Mouse (Mus musculus) forebrain, embryonic 10.5 days (tissue): ENCODE data around the gene Habp4. TPM values are rescaled to one million over a fixed set of nuclear protein-coding genes. Genes with fewer than 3 reads are reported as not detected.

Experiments used
- DNase-seq: peaks from one replicate; pipeline ENCODE4 v3.0.0-alpha.2; 2017; ENCODE audit warnings: low spot score; ENCODE audit errors: extremely low spot score
- H3K27ac ChIP-seq: fragments of 300-500 bp; sonication (generic); 2 replicates; pipeline ENCODE4 v1.5.1; 2016; ENCODE audit warnings: mild to moderate bottlenecking
- H3K27me3 ChIP-seq: fragments of 300-500 bp; sonication (generic); 2 replicates; pipeline ENCODE4 v1.6.1; 2016; ENCODE audit warnings: mild to moderate bottlenecking; ENCODE audit not compliant: poor library complexity, severe bottlenecking
- H3K36me3 ChIP-seq: fragments of 300-500 bp; sonication (generic); replicated peaks from 2 replicates; pipeline ENCODE4 v1.6.1; 2016; ENCODE audit warnings: mild to moderate bottlenecking, moderate library complexity
- H3K4me1 ChIP-seq: fragments of 300-500 bp; sonication (generic); 2 replicates; pipeline ENCODE4 v1.6.1; 2016
- H3K4me3 ChIP-seq: fragments of 300-500 bp; sonication (generic); 2 replicates; pipeline ENCODE4 v1.5.1; 2016; ENCODE audit warnings: mild to moderate bottlenecking, moderate library complexity
- H3K9me3 ChIP-seq: fragments of 300-500 bp; sonication (generic); 2 replicates; pipeline ENCODE4 v1.6.1; 2016; ENCODE audit warnings: mild to moderate bottlenecking, moderate library complexity
- WGBS: fragments of 180-500 bp; shearing (Covaris S2); methylation state at CpG from one replicate; pipeline ENCODE4 v1.1.7; 2016; 5-methylcytosine and 5-hydroxymethylcytosine counted together
- polyA plus RNA-seq: library from polyadenylated mRNA; unstranded; fragments of >200 nt; fragmentation: Nextera tagmentation; extraction: Ambion mirVana; gene quantifications from 2 replicates; pipeline ENCODE4 v1.2.1, GENCODE M21; 2016

The Habp4 gene
- polyA plus RNA-seq, 1 experiment from 2014 or later, result 16.3 TPM

GRCm38 (mm10) chr13:64182091-64182490 is 20.5 kb downstream of the Habp4 start:
- no peak for DNase-seq
- Histone ChIP-seq H3K36me3 (peaks cover 28% of the 10 kb centered on the region), H3K27ac (no peak overlapping the region), H3K9me3 (no peaks in the 10 kb centered on the region; the same call in 1 of the 2 replicates), H3K27me3 (no peaks in the 10 kb centered on the region), H3K4me1 (peaks cover 8% of the 10 kb centered on the region), H3K4me3 (no peak overlapping the region)
- 86% methylated on average over 2 of the region's 2 CpGs for WGBS

- H3K9me3 ChIP-seq, result no peaks in the 10 kb centered on the region; the same call in 1 of the 2 replicates
- peaks cover 4% of the 10 kb centered on the region for H3K4me1 ChIP-seq
- H3K27ac ChIP-seq, result no peak overlapping the region
- H3K4me3 ChIP-seq, result no peak overlapping the region
- WGBS, result 88% methylated on average over 4 of the region's 4 CpGs
- H3K36me3 ChIP-seq, result peaks cover 24% of the 10 kb centered on the region
- no peak for DNase-seq
- no peaks in the 10 kb centered on the region for H3K27me3 ChIP-seq
Observed at GRCm38 (mm10) chr13:64183583-64183982, 22.0 kb downstream of the Habp4 start.

GRCm38 (mm10) chr13:64184361-64184760 is 22.7 kb downstream of the Habp4 start:
- WGBS, result 89% methylated on average over 10 of the region's 10 CpGs
- Histone ChIP-seq H3K27ac (no peak overlapping the region), H3K27me3 (no peaks in the 10 kb centered on the region), H3K9me3 (no peaks in the 10 kb centered on the region; the same call in 1 of the 2 replicates), H3K4me1 (no peaks in the 10 kb centered on the region), H3K36me3 (peaks cover 24% of the 10 kb centered on the region), H3K4me3 (no peak overlapping the region)
- no peak for DNase-seq

- 83% methylated on average over 7 of the region's 7 CpGs for WGBS
- Histone ChIP-seq H3K27me3 (no peaks in the 10 kb centered on the region), H3K27ac (no peak overlapping the region), H3K4me3 (no peak overlapping the region), H3K36me3 (peaks cover 24% of the 10 kb centered on the region), H3K4me1 (no peaks in the 10 kb centered on the region), H3K9me3 (no peaks in the 10 kb centered on the region; the same call in 1 of the 2 replicates)
- DNase-seq, result no peak
Observed at GRCm38 (mm10) chr13:64185176-64185575, 23.6 kb downstream of the Habp4 start.

- Histone ChIP-seq H3K4me3 (no peak overlapping the region), H3K36me3 (peaks cover 24% of the 10 kb centered on the region), H3K27ac (no peak overlapping the region), H3K27me3 (no peaks in the 10 kb centered on the region), H3K9me3 (no peaks in the 10 kb centered on the region), H3K4me1 (no peaks in the 10 kb centered on the region)
- no peak for DNase-seq
- 94% methylated on average over 9 of the region's 9 CpGs for WGBS
Observed at GRCm38 (mm10) chr13:64185586-64185985, 24.0 kb downstream of the Habp4 start.

- no peaks in the 10 kb centered on the region for H3K27me3 ChIP-seq
- DNase-seq, result no peak
- 96% methylated on average over 4 of the region's 4 CpGs for WGBS
- no peaks in the 10 kb centered on the region for H3K9me3 ChIP-seq
- no peak overlapping the region for H3K4me3 ChIP-seq
- no peak overlapping the region for H3K27ac ChIP-seq
- H3K36me3 ChIP-seq, result peaks cover 25% of the 10 kb centered on the region
- H3K4me1 ChIP-seq, result no peaks in the 10 kb centered on the region
Observed at GRCm38 (mm10) chr13:64186516-64186915, 24.9 kb downstream of the Habp4 start.

- no peak for DNase-seq
- H3K27ac ChIP-seq, result no peak overlapping the region
- peaks cover 28% of the 10 kb centered on the region for H3K36me3 ChIP-seq
- no peaks in the 10 kb centered on the region for H3K9me3 ChIP-seq
- no peaks in the 10 kb centered on the region for H3K27me3 ChIP-seq
- no peak overlapping the region for H3K4me3 ChIP-seq
- 0 out of 2 replicates have a peak, but pooled peaks cover 2% of the 10 kb centered on the region for H3K4me1 ChIP-seq
Observed at GRCm38 (mm10) chr13:64187065-64187464, 25.4 kb downstream of the Habp4 start.

- H3K4me3 ChIP-seq, result no peak overlapping the region
- WGBS, result 93% methylated on average over 6 of the region's 6 CpGs
- peaks cover 31% of the 10 kb centered on the region for H3K36me3 ChIP-seq
- no peaks in the 10 kb centered on the region for H3K27me3 ChIP-seq
- no peak overlapping the region for H3K27ac ChIP-seq
- DNase-seq, result no peak
- 0 out of 2 replicates have a peak, but pooled peaks cover 3% of the 10 kb centered on the region for H3K4me1 ChIP-seq
- no peaks in the 10 kb centered on the region for H3K9me3 ChIP-seq
Observed at GRCm38 (mm10) chr13:64197899-64198298, 36.3 kb downstream of the Habp4 start.

- DNase-seq, result no peak
- no peak overlapping the region for H3K4me3 ChIP-seq
- peaks cover 29% of the 10 kb centered on the region for H3K36me3 ChIP-seq
- H3K27me3 ChIP-seq, result no peaks in the 10 kb centered on the region
- no peak overlapping the region for H3K27ac ChIP-seq
- WGBS, result 91% methylated on average over 4 of the region's 4 CpGs
- H3K4me1 ChIP-seq, result 0 out of 2 replicates have a peak, but pooled peaks cover 2% of the 10 kb centered on the region
- no peaks in the 10 kb centered on the region for H3K9me3 ChIP-seq
Observed at GRCm38 (mm10) chr13:64198310-64198709, 36.7 kb downstream of the Habp4 start.

- Histone ChIP-seq H3K27ac (no peak overlapping the region), H3K4me1 (no peaks in the 10 kb centered on the region), H3K9me3 (no peaks in the 10 kb centered on the region), H3K4me3 (no peak overlapping the region), H3K27me3 (no peaks in the 10 kb centered on the region), H3K36me3 (peaks cover 22% of the 10 kb centered on the region)
- WGBS, result 97% methylated on average over 4 of the region's 4 CpGs
- DNase-seq, result no peak
Observed at GRCm38 (mm10) chr13:64200911-64201310, 39.3 kb downstream of the Habp4 start.

GRCm38 (mm10) chr13:64204726-64205125 is 43.1 kb downstream of the Habp4 start:
- Histone ChIP-seq H3K4me1 (no peaks in the 10 kb centered on the region), H3K9me3 (no peaks in the 10 kb centered on the region), H3K36me3 (peaks cover 16% of the 10 kb centered on the region), H3K27ac (no peak overlapping the region), H3K27me3 (no peaks in the 10 kb centered on the region), H3K4me3 (no peak overlapping the region)
- WGBS, result 68% methylated on average over 2 of the region's 2 CpGs
- DNase-seq, result no peak

GRCm38 (mm10) chr13:64205186-64205585 is 43.6 kb downstream of the Habp4 start:
- H3K27me3 ChIP-seq, result no peaks in the 10 kb centered on the region
- no peak for DNase-seq
- 67% methylated on average over 2 of the region's 2 CpGs for WGBS
- H3K4me3 ChIP-seq, result no peak overlapping the region
- no peak overlapping the region for H3K27ac ChIP-seq
- H3K36me3 ChIP-seq, result peaks cover 17% of the 10 kb centered on the region
- H3K4me1 ChIP-seq, result no peaks in the 10 kb centered on the region
- no peaks in the 10 kb centered on the region for H3K9me3 ChIP-seq

- H3K4me3 ChIP-seq, result no peak overlapping the region
- H3K4me1 ChIP-seq, result no peaks in the 10 kb centered on the region
- H3K36me3 ChIP-seq, result peaks cover 10% of the 10 kb centered on the region
- H3K9me3 ChIP-seq, result no peaks in the 10 kb centered on the region
- no peak for DNase-seq
- no peaks in the 10 kb centered on the region for H3K27me3 ChIP-seq
- 94% methylated on average over 6 of the region's 6 CpGs for WGBS
- no peak overlapping the region for H3K27ac ChIP-seq
Observed at GRCm38 (mm10) chr13:64208146-64208545, 46.5 kb downstream of the Habp4 start.
